Mouse (Mus musculus) olfactory bulb, adult 2 months (tissue): ENCODE measurements at regions not wholly inside any gene's neighbourhood (a gene's known extent, or its start where the extent isn't known, plus 50 kb on each side); places are given as distances from the start of the nearest gene placed in this dataset.

Experiments
- CTCF ChIP-seq: fragments of 200-500 bp; IDR thresholded peaks from 2 replicates; pipeline ENCODE4 v1.5.1; 2012; ENCODE audit warnings: low read depth, mild to moderate bottlenecking, low read length, moderate library complexity; ENCODE audit not compliant: insufficient read depth
- POLR2A ChIP-seq: fragments of 200-500 bp; IDR thresholded peaks from 2 replicates; pipeline ENCODE4 v1.6.1; 2012; ENCODE audit warnings: mild to moderate bottlenecking, low read depth, low read length, moderate library complexity; ENCODE audit not compliant: insufficient read depth

- TF ChIP-seq CTCF, result no peak
- TF ChIP-seq POLR2A, result no peak
Measured at GRCm38 (mm10) chr3:65442269-65442668, 49.8 kb upstream of the Ssr3 start.
